Mouse (Mus musculus) midbrain, embryonic 16.5 days (tissue): ENCODE results near the gene Myo1e. TPM values are rescaled to one million over a fixed set of nuclear protein-coding genes. Genes with fewer than 3 reads are reported as not detected.

ENCODE experiments used
- ATAC-seq: fragments of 200-750 bp; cut with Nextera tagmentation; 2 replicates; pipeline ENCODE4 v1.8.0; 2017; ENCODE audit warnings: moderate TSS enrichment
- H3K27ac ChIP-seq: fragments of 300-500 bp; sonication (generic); 2 replicates; pipeline ENCODE4 v1.5.1; 2014; ENCODE audit warnings: mild to moderate bottlenecking, low read length, mixed read lengths
- H3K27me3 ChIP-seq: fragments of 300-500 bp; sonication (generic); 2 replicates; pipeline ENCODE4 v1.6.1; 2014; ENCODE audit warnings: low read depth, low read length, mixed read lengths; ENCODE audit not compliant: control insufficient read depth, insufficient read depth
- H3K36me3 ChIP-seq: fragments of 300-500 bp; sonication (generic); 2 replicates; pipeline ENCODE4 v1.6.1; 2014; ENCODE audit warnings: mild to moderate bottlenecking, low read length, moderate library complexity, mixed read lengths; ENCODE audit not compliant: control insufficient read depth, insufficient read depth
- H3K4me1 ChIP-seq: fragments of 300-500 bp; sonication (generic); 2 replicates; pipeline ENCODE4 v1.6.1; 2014; ENCODE audit warnings: mild to moderate bottlenecking, low read length, mixed read lengths; ENCODE audit not compliant: control insufficient read depth, insufficient read depth
- H3K4me2 ChIP-seq: fragments of 300-500 bp; sonication (generic); 2 replicates; pipeline ENCODE4 v1.6.1; 2014; ENCODE audit warnings: mild to moderate bottlenecking, low read length, mixed read lengths
- H3K4me3 ChIP-seq: fragments of 300-500 bp; sonication (generic); 2 replicates; pipeline ENCODE4 v1.5.1; 2014; ENCODE audit warnings: low read depth, mild to moderate bottlenecking, low read length, moderate library complexity, mixed read lengths
- H3K9ac ChIP-seq: fragments of 300-500 bp; sonication (generic); 2 replicates; pipeline ENCODE4 v1.6.1; 2014; ENCODE audit warnings: low read depth, low read length, mixed read lengths
- H3K9me3 ChIP-seq: fragments of 300-500 bp; sonication (generic); replicated peaks from 2 replicates; pipeline ENCODE4 v1.6.1; 2014; ENCODE audit warnings: mild to moderate bottlenecking, low read length, mixed read lengths; ENCODE audit not compliant: control insufficient read depth, poor library complexity, severe bottlenecking
- WGBS: fragments of 180-500 bp; shearing (Covaris S2); extraction: QIAGEN DNeasy Blood & Tissue Kit; methylation state at CpG from one replicate; pipeline ENCODE4 v1.1.7; 2014; 5-methylcytosine and 5-hydroxymethylcytosine counted together
- polyA plus RNA-seq: library from polyadenylated mRNA; unstranded; fragments of >200 nt; fragmentation: Nextera tagmentation; extraction: Ambion mirVana; gene quantifications from 2 replicates; pipeline ENCODE4 v1.2.1, GENCODE M21; 2015

Myo1e gene
- polyA plus RNA-seq, 1 experiment from 2014 or later = 6.5 TPM

DNA sequence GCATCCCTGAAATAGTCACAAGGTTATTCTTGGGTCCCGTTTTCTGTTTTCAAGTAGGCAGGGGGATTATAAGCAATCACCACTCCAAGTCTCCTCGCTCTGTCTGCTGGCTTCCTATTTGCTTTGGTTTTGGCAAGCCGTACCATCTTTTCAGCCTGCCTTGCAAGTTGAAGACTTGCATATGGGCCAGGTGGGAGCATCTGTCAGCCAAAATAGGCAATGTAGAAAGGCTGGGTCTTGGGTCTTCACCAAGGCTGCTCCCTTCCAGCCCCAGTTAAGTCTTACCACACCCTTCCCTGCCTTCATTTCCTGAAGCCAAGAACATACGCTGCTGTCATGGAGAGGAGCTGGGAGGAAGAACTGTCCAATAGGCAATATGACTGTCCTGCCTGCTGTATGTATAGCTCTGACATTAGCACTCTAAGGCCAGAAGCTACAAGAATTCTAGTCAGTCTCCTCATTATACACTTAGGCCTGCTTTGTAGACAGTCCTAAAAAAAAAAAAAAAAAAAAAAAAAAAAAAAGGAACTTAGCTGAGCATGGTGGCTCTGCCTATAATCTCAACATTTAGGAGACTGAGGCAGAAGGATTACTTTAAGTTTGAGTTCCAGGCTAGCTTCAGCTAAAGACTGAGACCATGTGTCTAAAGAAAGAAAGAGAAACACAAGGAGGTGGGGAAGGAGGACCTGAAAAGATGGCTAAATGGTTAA is 180.4 kb downstream of the Myo1e start:
- 92% methylated on average over 4 of the region's 4 CpGs for WGBS
- ATAC-seq = no peak

DNA sequence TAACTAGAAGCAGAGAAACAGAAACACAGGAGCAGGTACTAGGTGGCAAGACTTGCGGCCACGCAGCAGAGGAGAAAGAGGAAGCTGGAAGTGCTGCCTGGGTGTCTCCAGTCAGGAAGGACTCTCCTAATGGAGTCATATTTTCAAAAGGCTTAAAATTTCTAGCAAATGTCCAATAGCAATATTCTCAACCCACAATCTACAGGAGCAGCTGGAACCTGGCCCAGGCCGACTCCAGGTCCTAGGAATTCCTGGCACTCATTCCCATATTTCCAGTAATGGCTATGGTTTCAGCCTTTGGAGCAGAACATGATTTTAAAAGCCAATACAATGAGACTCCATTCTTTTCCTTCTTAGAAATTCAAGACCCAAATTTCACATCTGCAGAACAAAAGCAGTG is 182.4 kb downstream of the Myo1e start:
- H3K27me3 ChIP-seq = no peaks in the 10 kb centered on the region
- no peak overlapping the region for H3K4me3 ChIP-seq
- ATAC-seq = no peak
- no peak overlapping the region for H3K27ac ChIP-seq
- no peaks in the 10 kb centered on the region for H3K36me3 ChIP-seq
- H3K4me2 ChIP-seq = no peak overlapping the region
- H3K9me3 ChIP-seq = no peaks in the 10 kb centered on the region
- WGBS = 93% methylated on average over 3 of the region's 3 CpGs
- H3K4me1 ChIP-seq = peaks cover 2% of the 10 kb centered on the region; the same call in 1 of the 2 replicates
- H3K9ac ChIP-seq = no peak overlapping the region

More for the DNA sequence above, 180.4 kb downstream of the Myo1e start:
- Histone ChIP-seq H3K4me2 (no peak overlapping the region), H3K4me1 (peaks cover 2% of the 10 kb centered on the region; the same call in 1 of the 2 replicates), H3K4me3 (no peak overlapping the region), H3K36me3 (no peaks in the 10 kb centered on the region), H3K27ac (no peak overlapping the region), H3K9me3 (no peaks in the 10 kb centered on the region), H3K9ac (no peak overlapping the region), H3K27me3 (no peaks in the 10 kb centered on the region)

DNA sequence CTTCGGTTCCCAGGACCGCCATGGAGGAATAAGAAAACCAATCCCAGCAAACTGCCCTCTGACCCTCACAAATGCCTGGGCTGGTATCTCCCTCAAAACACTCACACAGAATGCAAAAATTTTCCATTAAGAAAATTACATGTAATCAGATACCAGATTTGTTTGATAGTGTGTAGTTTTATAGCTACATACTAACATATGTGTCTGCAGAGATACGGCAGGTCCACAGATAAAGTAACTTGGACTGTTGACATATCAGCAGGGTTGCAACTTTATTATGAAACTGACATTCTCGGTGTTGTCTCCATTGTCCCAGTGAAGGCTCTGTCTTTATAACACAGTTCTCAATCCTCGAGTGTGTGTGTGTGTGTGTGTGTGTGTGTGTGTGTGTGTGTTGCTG is 183.9 kb downstream of the Myo1e start:
- Histone ChIP-seq H3K9me3 (no peaks in the 10 kb centered on the region), H3K4me3 (no peak overlapping the region), H3K27ac (no peak overlapping the region), H3K4me1 (peaks cover 2% of the 10 kb centered on the region; the same call in 1 of the 2 replicates), H3K36me3 (no peaks in the 10 kb centered on the region), H3K9ac (no peak overlapping the region), H3K27me3 (no peaks in the 10 kb centered on the region), H3K4me2 (no peak overlapping the region)
- WGBS = 86% methylated on average over 5 of the region's 5 CpGs
- ATAC-seq = no peak

DNA sequence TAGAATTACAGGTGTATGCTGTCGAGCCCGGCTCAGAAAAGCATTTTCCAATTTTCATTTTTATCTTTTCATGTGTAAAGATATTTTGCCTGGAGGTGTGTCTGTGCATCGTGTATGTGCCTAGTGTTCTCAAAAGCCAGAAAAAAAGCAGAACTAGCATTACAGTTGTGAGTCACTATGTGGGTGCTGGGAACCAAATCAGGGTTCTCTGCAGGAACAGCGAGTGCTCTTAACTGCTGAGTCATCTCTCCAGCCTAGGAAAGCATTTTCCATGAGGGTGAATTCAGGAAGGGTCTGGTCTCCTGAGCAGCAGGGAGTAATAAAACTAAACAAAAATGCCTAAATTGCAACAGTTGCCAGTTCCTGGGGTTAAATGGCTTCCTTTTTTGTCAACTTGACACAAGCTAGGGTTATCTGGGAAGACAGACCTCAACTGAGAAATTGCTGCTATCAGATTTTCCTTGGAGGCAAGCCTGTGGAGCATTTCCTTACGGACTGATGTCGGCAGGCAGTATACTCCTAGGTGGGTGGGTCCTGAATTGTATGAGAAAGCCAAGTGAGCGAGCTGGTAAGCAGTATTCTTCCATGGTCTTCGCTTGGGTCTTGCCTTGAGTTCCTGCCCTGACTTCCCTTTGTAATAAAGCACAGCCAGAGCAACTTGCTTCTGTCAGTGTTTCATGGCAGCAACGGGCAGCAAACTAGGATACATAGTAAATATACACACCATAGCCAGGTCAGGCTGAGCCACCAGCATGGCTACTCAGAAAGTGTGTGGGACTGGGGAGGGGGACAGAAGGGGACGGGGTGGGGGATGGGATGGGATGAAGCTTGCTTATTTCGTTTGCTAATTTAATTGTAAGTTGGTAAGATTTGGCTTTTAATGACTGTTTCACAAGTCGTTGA is 184.8 kb downstream of the Myo1e start:
- Histone ChIP-seq H3K9ac (no peak overlapping the region), H3K27me3 (no peaks in the 10 kb centered on the region), H3K27ac (no peak overlapping the region), H3K9me3 (no peaks in the 10 kb centered on the region), H3K4me1 (peaks cover 2% of the 10 kb centered on the region; the same call in 1 of the 2 replicates), H3K36me3 (no peaks in the 10 kb centered on the region), H3K4me3 (no peak overlapping the region), H3K4me2 (no peak overlapping the region)
- ATAC-seq = no peak
- 84% methylated on average over 12 of the region's 12 CpGs for WGBS

DNA sequence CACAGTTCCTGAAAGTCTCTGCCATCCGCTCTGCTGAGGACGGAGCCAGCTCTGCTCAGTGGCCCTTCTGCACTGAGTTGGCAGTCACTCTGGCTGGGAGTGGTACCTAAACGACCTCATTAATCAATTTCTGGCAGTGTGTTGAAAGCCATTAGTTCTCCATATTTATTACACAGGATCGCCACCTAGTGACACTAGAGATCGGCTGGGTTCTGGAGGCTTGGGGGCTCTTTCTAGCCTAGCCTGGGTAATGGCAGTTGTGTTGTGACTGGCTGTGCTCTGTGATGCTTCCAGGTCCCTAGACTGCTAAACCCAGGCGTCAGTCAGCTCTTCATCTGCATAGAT is 185.4 kb downstream of the Myo1e start:
- Histone ChIP-seq H3K36me3 (no peaks in the 10 kb centered on the region), H3K4me3 (no peak overlapping the region), H3K27ac (no peak overlapping the region), H3K27me3 (no peaks in the 10 kb centered on the region), H3K4me1 (peaks cover 2% of the 10 kb centered on the region; the same call in 1 of the 2 replicates), H3K9ac (no peak overlapping the region), H3K4me2 (no peak overlapping the region), H3K9me3 (no peaks in the 10 kb centered on the region)
- peak; percentile 56; the same call in 1 of the 2 replicates for ATAC-seq
- 31% methylated on average over 6 of the region's 6 CpGs for WGBS

DNA sequence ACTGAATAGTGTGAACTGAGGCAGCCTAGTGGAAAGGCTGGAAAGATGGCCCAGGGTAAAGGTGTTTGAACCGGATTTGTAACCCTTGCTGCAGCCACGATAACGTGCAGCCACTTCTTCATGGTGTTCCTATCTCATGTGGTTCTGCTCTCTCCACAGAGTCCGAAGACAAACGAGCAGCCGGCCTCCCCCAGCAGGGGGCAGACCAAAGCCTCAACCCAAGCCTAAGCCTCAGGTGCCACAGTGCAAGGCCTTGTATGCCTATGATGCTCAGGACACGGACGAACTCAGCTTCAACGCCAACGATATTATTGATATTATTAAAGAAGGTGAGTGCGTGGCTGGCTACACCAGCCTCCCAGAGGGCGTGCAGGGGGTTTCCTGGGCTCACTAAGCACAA is 188.5 kb downstream of the Myo1e start:
- Histone ChIP-seq H3K9me3 (no peaks in the 10 kb centered on the region), H3K9ac (no peak overlapping the region), H3K27ac (no peak overlapping the region), H3K4me3 (no peak overlapping the region), H3K36me3 (no peaks in the 10 kb centered on the region), H3K27me3 (no peaks in the 10 kb centered on the region), H3K4me2 (no peak overlapping the region), H3K4me1 (peaks cover 2% of the 10 kb centered on the region; the same call in 1 of the 2 replicates)
- ATAC-seq = no peak
- WGBS = 89% methylated on average over 12 of the region's 12 CpGs

DNA sequence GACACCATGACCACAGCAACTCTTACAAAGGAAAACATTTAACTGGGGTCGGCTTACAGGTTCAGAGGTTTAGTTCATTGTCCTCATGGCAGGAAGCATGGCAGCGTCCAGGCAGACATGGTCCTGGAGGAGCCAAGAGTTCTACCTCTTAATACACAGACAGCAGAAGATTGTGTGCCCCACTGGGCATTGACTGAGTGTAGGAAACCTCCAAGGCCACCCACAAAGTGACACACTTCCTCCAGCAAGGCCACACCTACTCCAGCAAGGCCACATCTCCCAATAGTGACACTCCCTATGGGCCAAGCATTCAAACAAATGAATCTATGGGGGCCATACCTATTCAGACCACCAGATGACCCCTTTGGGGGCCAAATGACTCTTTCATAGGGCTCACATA is 188.9 kb downstream of the Myo1e start:
- H3K9me3 ChIP-seq = no peaks in the 10 kb centered on the region
- no peaks in the 10 kb centered on the region for H3K36me3 ChIP-seq
- H3K27ac ChIP-seq = no peak overlapping the region
- H3K9ac ChIP-seq = no peak overlapping the region
- peaks cover 2% of the 10 kb centered on the region; the same call in 1 of the 2 replicates for H3K4me1 ChIP-seq
- 83% methylated on average over 2 of the region's 2 CpGs for WGBS
- H3K4me3 ChIP-seq = no peak overlapping the region
- H3K4me2 ChIP-seq = no peak overlapping the region
- no peak for ATAC-seq
- no peaks in the 10 kb centered on the region for H3K27me3 ChIP-seq

DNA sequence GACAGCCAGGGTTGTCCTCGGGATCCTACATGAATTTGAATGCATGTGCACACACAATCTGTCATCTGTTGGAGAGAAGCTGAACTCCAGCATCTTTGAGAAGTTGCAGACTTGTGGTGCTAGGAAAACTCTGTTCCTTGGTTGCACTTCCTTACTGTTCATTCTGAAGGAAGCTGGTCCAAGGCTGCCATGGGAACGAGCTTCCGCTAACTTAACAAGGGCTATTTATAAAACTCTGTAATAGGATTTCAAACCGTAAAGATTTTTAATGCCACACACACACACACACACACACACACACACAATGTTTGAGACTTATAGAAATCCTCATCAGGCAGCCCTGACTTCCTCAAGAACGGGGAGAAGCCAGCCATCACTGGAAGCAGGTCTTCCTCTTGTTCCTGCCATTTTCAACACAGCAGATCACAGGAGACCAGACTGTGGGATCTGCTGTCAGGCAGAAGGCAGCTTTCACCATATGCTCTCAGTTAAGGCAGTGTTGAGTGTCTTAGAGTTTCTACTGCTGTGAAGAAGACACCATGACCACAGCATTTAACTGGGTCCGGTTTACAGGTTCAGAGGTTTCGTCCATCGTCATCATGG is 194.9 kb downstream of the Myo1e start:
- no peaks in the 10 kb centered on the region for H3K4me1 ChIP-seq
- no peaks in the 10 kb centered on the region for H3K27me3 ChIP-seq
- H3K4me2 ChIP-seq = no peak overlapping the region
- H3K27ac ChIP-seq = no peak overlapping the region
- 0 out of 2 replicates have a peak, but pooled peaks cover 2% of the 10 kb centered on the region for H3K36me3 ChIP-seq
- H3K9me3 ChIP-seq = no peaks in the 10 kb centered on the region
- no peak for ATAC-seq
- 89% methylated on average over 8 of the region's 8 CpGs for WGBS
- H3K9ac ChIP-seq = no peak overlapping the region
- H3K4me3 ChIP-seq = no peak overlapping the region
